Mouse (Mus musculus) neural tube, embryonic 13.5 days (tissue): ENCODE data around the gene Fam160b1. TPM values are rescaled to one million over a fixed set of nuclear protein-coding genes. Genes with fewer than 3 reads are reported as not detected.

Source experiments
- ATAC-seq: fragments of 200-750 bp; cut with Nextera tagmentation; 2 replicates; pipeline ENCODE4 v1.8.0; 2017; ENCODE audit warnings: low read depth, mild to moderate bottlenecking, moderate TSS enrichment, moderate library complexity
- H3K27ac ChIP-seq: fragments of 300-500 bp; sonication (generic); replicated peaks from 2 replicates; pipeline ENCODE4 v1.5.1; 2015; ENCODE audit warnings: moderate library complexity, mild to moderate bottlenecking, inconsistent platforms
- H3K27me3 ChIP-seq: fragments of 300-500 bp; sonication (generic); 2 replicates; pipeline ENCODE4 v1.6.1; 2015; ENCODE audit warnings: mild to moderate bottlenecking, inconsistent platforms
- H3K36me3 ChIP-seq: fragments of 300-500 bp; sonication (generic); 2 replicates; pipeline ENCODE4 v1.6.1; 2015; ENCODE audit warnings: mild to moderate bottlenecking, inconsistent platforms
- H3K4me1 ChIP-seq: fragments of 300-500 bp; sonication (generic); replicated peaks from 2 replicates; pipeline ENCODE4 v1.6.1; 2015; ENCODE audit warnings: inconsistent platforms
- H3K4me2 ChIP-seq: fragments of 300-500 bp; sonication (generic); 2 replicates; pipeline ENCODE4 v1.6.1; 2015; ENCODE audit warnings: inconsistent platforms, mild to moderate bottlenecking, moderate library complexity
- H3K4me3 ChIP-seq: fragments of 300-500 bp; sonication (generic); 2 replicates; pipeline ENCODE4 v1.5.1; 2015; ENCODE audit warnings: mild to moderate bottlenecking, inconsistent platforms
- H3K9ac ChIP-seq: fragments of 300-500 bp; sonication (generic); 2 replicates; pipeline ENCODE4 v1.6.1; 2015; ENCODE audit warnings: moderate library complexity, mild to moderate bottlenecking, inconsistent platforms
- H3K9me3 ChIP-seq: fragments of 300-500 bp; sonication (generic); 2 replicates; pipeline ENCODE4 v1.6.1; 2016; ENCODE audit warnings: inconsistent platforms
- WGBS: fragments of 180-500 bp; shearing (Covaris S2); methylation state at CpG from one replicate; pipeline ENCODE4 v1.1.7; 2015; 5-methylcytosine and 5-hydroxymethylcytosine counted together
- polyA plus RNA-seq: library from polyadenylated mRNA; unstranded; fragments of >200 nt; fragmentation: Nextera tagmentation; extraction: Ambion mirVana; gene quantifications from 2 replicates; pipeline ENCODE4 v1.2.1, GENCODE M21; 2015

The Fam160b1 gene
- polyA plus RNA-seq, 1 experiment from 2014 or later: 13.3 TPM

- Histone ChIP-seq H3K27me3 (no peaks in the 10 kb centered on the region), H3K4me2 (no peak overlapping the region), H3K27ac (no peak overlapping the region), H3K9me3 (peaks cover 5% of the 10 kb centered on the region; the same call in 1 of the 2 replicates), H3K9ac (no peak overlapping the region), H3K4me3 (no peak overlapping the region), H3K36me3 (no peaks in the 10 kb centered on the region), H3K4me1 (peaks cover 10% of the 10 kb centered on the region)
- no peak for ATAC-seq
- WGBS: 84% methylated on average over 12 of the region's 12 CpGs
Observed at GRCm38 (mm10) chr19:57352337-57352935, 8.0 kb upstream of the Fam160b1 start.

GRCm38 (mm10) chr19:57353228-57353627 is 7.3 kb upstream of the Fam160b1 start:
- Histone ChIP-seq H3K4me2 (no peak overlapping the region), H3K27me3 (no peaks in the 10 kb centered on the region), H3K36me3 (no peaks in the 10 kb centered on the region), H3K4me1 (peaks cover 10% of the 10 kb centered on the region), H3K9ac (no peak overlapping the region), H3K4me3 (no peak overlapping the region), H3K9me3 (no peaks in the 10 kb centered on the region), H3K27ac (no peak overlapping the region)
- ATAC-seq: no peak
- 80% methylated on average over 10 of the region's 10 CpGs for WGBS

- Histone ChIP-seq H3K4me3 (no peak overlapping the region), H3K36me3 (no peaks in the 10 kb centered on the region), H3K4me2 (no peak overlapping the region), H3K27ac (no peak overlapping the region), H3K4me1 (peaks cover 17% of the 10 kb centered on the region), H3K27me3 (no peaks in the 10 kb centered on the region), H3K9ac (no peak overlapping the region), H3K9me3 (no peaks in the 10 kb centered on the region)
- WGBS: 90% methylated on average over 11 of the region's 11 CpGs
- no peak for ATAC-seq
Observed at GRCm38 (mm10) chr19:57354050-57354449, 6.4 kb upstream of the Fam160b1 start.

- WGBS: 85% methylated on average over 6 of the region's 6 CpGs
Observed at GRCm38 (mm10) chr19:57354715-57355114, 5.8 kb upstream of the Fam160b1 start.

GRCm38 (mm10) chr19:57355451-57356251 is 4.8 kb upstream of the Fam160b1 start:
- Histone ChIP-seq H3K27me3 (no peaks in the 10 kb centered on the region), H3K4me2 (no peak overlapping the region), H3K27ac (peak overlapping the region; percentile 34; the same call in 1 of the 2 replicates), H3K4me3 (no peak overlapping the region), H3K9me3 (no peaks in the 10 kb centered on the region), H3K9ac (no peak overlapping the region), H3K4me1 (peaks cover 31% of the 10 kb centered on the region), H3K36me3 (no peaks in the 10 kb centered on the region)
- 69% methylated on average over 16 of the region's 16 CpGs for WGBS
- ATAC-seq: no peak

More at GRCm38 (mm10) chr19:57354715-57355114, 5.8 kb upstream of the Fam160b1 start:
- Histone ChIP-seq H3K4me3 (no peak overlapping the region), H3K27ac (no peak overlapping the region), H3K4me2 (no peak overlapping the region), H3K27me3 (no peaks in the 10 kb centered on the region), H3K36me3 (no peaks in the 10 kb centered on the region), H3K9ac (no peak overlapping the region), H3K9me3 (no peaks in the 10 kb centered on the region), H3K4me1 (peaks cover 24% of the 10 kb centered on the region)
- no peak for ATAC-seq

- H3K4me1 ChIP-seq: peaks cover 31% of the 10 kb centered on the region
- H3K9me3 ChIP-seq: no peaks in the 10 kb centered on the region
- WGBS: 81% methylated on average over 7 of the region's 7 CpGs
- ATAC-seq: no peak
- H3K4me2 ChIP-seq: no peak overlapping the region
- peak overlapping the region; percentile 24; the same call in 1 of the 2 replicates for H3K27ac ChIP-seq
- no peak overlapping the region for H3K9ac ChIP-seq
- H3K27me3 ChIP-seq: no peaks in the 10 kb centered on the region
- no peak overlapping the region for H3K4me3 ChIP-seq
- no peaks in the 10 kb centered on the region for H3K36me3 ChIP-seq
Observed at GRCm38 (mm10) chr19:57356273-57356672, 4.2 kb upstream of the Fam160b1 start.

- Histone ChIP-seq H3K27me3 (no peaks in the 10 kb centered on the region), H3K4me2 (no peak overlapping the region), H3K27ac (no peak overlapping the region), H3K4me1 (peaks cover 34% of the 10 kb centered on the region), H3K36me3 (no peaks in the 10 kb centered on the region), H3K9me3 (no peaks in the 10 kb centered on the region), H3K4me3 (no peak overlapping the region), H3K9ac (no peak overlapping the region)
- 89% methylated on average over 6 of the region's 6 CpGs for WGBS
- ATAC-seq: no peak
Observed at GRCm38 (mm10) chr19:57357244-57357643, 3.2 kb upstream of the Fam160b1 start.

- no peak overlapping the region for H3K4me2 ChIP-seq
- no peak overlapping the region for H3K9ac ChIP-seq
- no peaks in the 10 kb centered on the region for H3K27me3 ChIP-seq
- H3K9me3 ChIP-seq: no peaks in the 10 kb centered on the region
- no peak for ATAC-seq
- no peaks in the 10 kb centered on the region for H3K36me3 ChIP-seq
- no peak overlapping the region for H3K4me3 ChIP-seq
- WGBS: 89% methylated on average over 5 of the region's 5 CpGs
- peaks cover 40% of the 10 kb centered on the region for H3K4me1 ChIP-seq
- peak overlapping the region; percentile 19; the same call in 1 of the 2 replicates for H3K27ac ChIP-seq
Observed at GRCm38 (mm10) chr19:57357811-57358210, 2.7 kb upstream of the Fam160b1 start.

- Histone ChIP-seq H3K27ac (0 out of 2 replicates have a peak overlapping the region, but pooled peaks have one; percentile 19), H3K27me3 (no peaks in the 10 kb centered on the region), H3K36me3 (no peaks in the 10 kb centered on the region), H3K4me3 (no peak overlapping the region), H3K4me2 (0 out of 2 replicates have a peak overlapping the region, but pooled peaks have one; percentile 5), H3K4me1 (peaks cover 45% of the 10 kb centered on the region), H3K9ac (no peak overlapping the region), H3K9me3 (no peaks in the 10 kb centered on the region)
- WGBS: 77% methylated on average over 12 of the region's 12 CpGs
- no peak for ATAC-seq
Observed at GRCm38 (mm10) chr19:57358322-57358721, 2.2 kb upstream of the Fam160b1 start.

- Histone ChIP-seq H3K4me1 (peaks cover 52% of the 10 kb centered on the region), H3K27ac (no peak overlapping the region), H3K27me3 (no peaks in the 10 kb centered on the region), H3K36me3 (no peaks in the 10 kb centered on the region), H3K9ac (no peak overlapping the region), H3K4me2 (peak overlapping the region; percentile 69), H3K4me3 (peak overlapping the region; percentile 92), H3K9me3 (no peaks in the 10 kb centered on the region)
- 94% methylated on average over 20 of the region's 20 CpGs for WGBS
- ATAC-seq: no peak
Observed at GRCm38 (mm10) chr19:57358836-57359598, 1.5 kb upstream of the Fam160b1 start.

- Histone ChIP-seq H3K27me3 (no peaks in the 10 kb centered on the region), H3K36me3 (no peaks in the 10 kb centered on the region), H3K9me3 (no peaks in the 10 kb centered on the region), H3K9ac (peak overlapping the region; percentile 99), H3K4me1 (peaks cover 60% of the 10 kb centered on the region), H3K27ac (peak overlapping the region; percentile 98), H3K4me2 (peak overlapping the region; percentile 69), H3K4me3 (peak overlapping the region; percentile 92)
- ATAC-seq: no peak
- 49% methylated on average over 10 of the region's 10 CpGs for WGBS
Observed at GRCm38 (mm10) chr19:57359701-57360326, 666 bp upstream of the Fam160b1 start.
